Mouse (Mus musculus) neural tube, embryonic 10.5 days (tissue): ENCODE results near the gene Wdr89.
A peak's percentile ranks its signal among the peaks of the same experiment; 100 is the strongest.
"Not testable (repeated sequence)": the region's sequence is repeated elsewhere in the genome, so short reads cannot be mapped to it uniquely, and the experiment has no call there.

Source experiments
- DNase-seq: peaks from one replicate; pipeline ENCODE4 v3.0.0-alpha.2; 2017; ENCODE audit warnings: low spot score; ENCODE audit errors: extremely low spot score

Wdr89 gene

GRCm38 (mm10) chr12:75669258-75670106, at the start of gene Wdr89:
Gene Wdr89 (minus strand): TSS chr12:75669537.
- DNase-seq: peak; percentile 97

GRCm38 (mm10) chr12:75713596-75713995, 44.3 kb upstream of the Wdr89 start:
- no peak for DNase-seq

GRCm38 (mm10) chr12:75712905-75713304, 43.6 kb upstream of the Wdr89 start:
- DNase-seq: not testable (repeated sequence)

DNA sequence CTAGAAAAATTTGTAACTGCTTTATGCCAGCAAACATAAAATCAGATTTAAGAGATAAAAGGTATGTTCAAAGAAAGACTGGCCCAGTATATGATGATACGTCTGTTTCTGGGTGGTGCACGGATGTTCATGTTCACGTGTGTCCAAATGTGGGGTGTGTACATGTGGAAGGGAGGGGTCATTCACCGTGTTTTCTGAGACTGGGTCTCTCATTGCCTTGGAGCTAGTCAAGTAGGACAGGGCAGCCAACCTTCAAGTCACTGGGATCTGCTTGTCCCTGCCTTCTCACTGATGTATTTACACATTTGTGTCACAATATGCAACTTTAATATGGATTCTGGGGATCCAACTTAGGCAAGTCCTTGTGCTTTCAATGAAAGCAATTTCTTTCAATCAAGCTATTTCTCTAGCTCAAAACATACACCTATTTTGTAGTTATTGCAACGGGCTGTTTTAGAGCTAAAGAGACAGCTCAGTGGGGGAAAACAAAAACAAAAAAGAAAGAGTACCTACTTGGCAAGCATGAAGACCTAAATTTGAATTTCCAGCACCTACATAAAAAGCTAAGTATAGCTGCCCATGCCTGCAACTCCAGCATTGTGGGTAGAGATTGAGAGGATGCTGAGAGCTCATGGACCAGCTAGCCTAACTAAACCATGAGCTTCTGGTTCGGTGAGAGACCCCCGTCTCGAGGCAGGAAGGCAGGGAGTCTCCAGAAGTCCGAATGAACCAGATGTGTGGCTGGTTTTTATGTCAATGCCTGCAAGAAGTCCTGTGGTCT, 41.4 kb upstream of the Wdr89 start:
- DNase-seq: no peak

GRCm38 (mm10) chr12:75709506-75709905, 40.2 kb upstream of the Wdr89 start:
- DNase-seq: no peak

DNA sequence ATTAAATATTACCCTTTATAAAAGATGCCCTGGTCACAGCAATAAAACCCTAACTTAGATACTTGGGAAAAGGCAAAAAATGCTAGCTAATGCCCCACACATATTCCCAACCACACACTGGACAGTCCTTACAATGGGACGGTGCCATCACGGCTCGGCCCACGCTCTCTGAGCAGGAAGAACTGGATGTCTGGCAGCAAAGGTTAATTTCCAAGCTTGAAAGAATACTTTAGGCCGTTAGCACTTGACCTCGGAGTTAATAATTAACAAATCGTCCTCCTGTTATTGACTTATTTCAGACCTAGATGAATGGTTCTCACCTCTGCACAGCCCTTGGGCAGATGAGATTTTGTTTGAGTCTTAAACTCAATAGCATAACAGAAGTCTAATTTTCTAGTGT, 37.3 kb upstream of the Wdr89 start:
- DNase-seq: no peak

GRCm38 (mm10) chr12:75702739-75703122, 33.4 kb upstream of the Wdr89 start:
- DNase-seq: no peak

DNA sequence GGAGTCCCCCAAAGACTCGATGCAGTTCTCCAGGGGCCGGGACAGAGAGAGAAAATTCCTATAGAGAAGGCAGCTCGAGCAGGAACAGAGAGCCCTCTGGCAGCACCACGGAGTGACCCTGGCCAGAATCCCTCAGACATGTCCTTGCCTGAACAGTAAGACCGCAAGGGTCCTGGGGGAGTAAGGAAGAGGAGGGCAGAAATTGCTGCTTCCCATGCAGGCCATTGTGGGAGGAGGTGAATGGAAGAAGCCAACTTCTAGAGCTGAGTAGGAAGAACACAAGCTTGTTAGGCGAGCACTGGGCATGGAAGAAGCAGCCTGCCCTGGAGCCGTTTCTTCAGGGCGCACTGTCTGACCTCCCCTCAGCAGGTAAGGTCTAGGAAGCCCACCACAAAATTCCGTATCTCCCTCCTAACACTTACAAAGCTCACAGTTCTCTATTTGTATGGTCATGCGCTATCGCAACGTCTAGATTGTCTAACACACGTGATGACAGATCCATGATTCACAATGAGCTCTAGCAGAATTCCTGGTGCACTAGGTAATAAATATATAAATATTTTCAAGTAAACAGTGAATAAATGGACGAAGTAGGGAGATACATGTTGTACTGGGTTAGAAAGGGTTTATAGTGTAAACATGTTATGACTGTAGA, 32.9 kb upstream of the Wdr89 start:
- DNase-seq: peak; percentile 22

DNA sequence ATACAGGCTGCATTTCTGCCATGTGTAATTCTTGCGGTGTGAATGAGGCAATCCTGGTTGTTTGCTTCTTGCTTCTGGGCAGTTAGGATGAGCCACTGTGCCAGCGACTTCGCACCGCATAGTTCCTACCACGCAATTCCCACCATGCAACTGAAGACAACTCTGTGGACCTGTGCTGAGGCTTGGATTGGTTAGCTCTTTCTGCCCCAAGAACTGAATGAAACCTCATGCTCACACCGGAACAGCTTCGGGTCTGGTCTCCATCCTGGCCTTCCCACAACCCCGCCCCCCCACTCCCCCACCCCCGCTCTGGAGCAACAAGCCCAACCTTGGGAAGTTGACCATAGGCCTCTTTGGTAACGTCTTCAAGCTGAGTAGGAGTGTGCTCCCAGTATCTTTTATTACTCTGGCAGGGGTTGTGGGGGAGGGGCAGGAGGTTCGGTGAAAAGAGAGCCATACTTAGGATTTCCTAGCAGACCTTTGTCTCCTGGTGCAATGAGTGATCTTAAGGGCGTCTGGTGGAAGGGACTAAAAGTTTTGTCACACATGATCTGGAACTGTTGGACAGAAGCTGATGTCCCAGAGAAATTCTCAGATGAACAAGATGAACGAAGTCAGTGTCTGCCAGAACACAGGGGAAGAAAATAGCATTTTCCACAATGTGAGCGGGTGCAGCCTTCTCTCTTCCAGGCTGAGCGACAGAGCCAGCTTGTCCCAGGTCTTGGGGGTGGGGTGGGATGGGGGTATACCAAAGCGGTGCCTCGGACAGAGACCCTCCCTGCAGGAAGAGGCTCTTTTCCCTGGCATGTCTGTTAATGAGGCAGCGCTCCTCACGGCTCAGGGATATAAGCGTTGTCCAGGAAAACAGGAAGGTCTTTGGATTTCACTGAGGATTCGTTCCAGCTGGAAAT, 32.1 kb upstream of the Wdr89 start:
- peak; percentile 48 for DNase-seq

DNA sequence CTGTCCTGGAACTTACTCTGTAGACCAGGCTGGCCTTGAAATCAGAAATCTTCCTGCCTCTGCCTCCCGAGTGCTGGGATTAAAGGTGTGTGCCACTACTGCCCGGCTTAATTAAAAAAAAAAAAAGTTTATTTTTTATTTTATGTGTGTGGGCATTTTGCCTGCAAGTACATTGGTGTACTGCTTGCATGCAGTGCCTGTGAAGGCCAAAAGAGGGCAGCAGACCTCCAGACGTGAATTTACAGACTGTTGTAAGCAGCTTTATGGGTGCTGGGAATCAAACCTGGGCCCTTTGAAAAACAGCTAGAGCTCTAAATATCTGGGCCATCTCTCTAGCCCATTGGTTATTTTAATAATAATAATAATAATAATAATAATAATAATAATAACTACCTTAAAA, 29.4 kb upstream of the Wdr89 start:
- DNase-seq: no peak

DNA sequence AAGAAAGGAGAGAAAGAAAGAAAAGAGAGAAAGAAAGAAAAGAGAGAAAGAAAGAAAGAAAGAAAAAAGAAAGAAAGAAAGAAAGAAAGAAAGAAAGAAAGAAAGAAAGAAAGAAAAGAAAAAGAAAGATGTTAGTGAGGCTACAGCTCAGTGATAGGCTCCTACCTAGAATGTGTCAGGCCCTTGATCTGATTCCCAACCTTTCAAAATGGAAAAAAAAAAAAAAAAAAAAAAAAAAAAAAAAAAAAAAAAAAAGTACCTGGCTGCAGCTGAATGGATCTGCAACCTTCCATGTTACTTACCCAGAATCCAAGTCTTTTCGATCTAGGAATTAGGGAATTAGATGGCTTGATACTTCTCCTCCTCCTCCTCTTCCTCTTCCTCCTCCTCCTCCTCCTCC, 26.5 kb upstream of the Wdr89 start:
- not testable (repeated sequence) for DNase-seq

GRCm38 (mm10) chr12:75689003-75689402, 19.7 kb upstream of the Wdr89 start:
- no peak for DNase-seq

GRCm38 (mm10) chr12:75687314-75687713, 18.0 kb upstream of the Wdr89 start:
- DNase-seq: no peak

DNA sequence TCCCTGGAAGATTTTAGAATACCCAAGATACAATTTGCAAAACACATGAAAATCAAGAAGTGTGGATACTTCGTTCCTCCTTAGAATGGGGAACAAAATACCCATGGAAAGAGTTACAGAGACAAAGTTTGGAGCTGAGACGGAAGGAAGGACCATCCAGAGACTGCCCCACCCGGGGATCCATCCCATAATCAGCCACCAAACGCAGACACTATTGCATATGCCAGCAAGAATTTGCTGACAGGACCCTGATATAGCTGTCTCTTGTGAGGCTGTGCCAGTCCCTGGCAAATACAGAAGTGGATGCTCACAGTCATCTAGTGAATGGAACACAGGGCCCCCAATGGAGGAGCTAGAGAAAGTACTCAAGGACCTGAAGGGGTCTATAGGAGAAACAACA, 14.7 kb upstream of the Wdr89 start:
- not testable (repeated sequence) for DNase-seq

DNA sequence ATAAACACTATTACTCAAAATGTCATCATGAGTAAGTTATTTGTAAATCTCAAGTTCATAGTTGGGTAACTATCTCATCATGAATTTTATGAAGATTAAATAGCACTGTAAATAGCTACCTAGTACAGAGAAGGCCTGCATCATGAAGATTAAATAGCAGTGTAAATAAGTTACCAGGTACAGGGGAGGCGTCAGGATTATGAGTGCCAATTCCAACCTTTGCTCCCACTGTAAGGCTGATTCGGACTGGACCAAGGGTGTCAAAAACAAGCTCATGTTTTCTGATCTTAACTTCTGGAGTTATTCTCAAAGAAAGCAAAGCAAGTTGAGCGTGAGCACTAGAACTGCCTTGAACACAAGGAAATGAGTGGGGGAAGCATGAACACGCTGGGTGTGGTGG, 14.3 kb upstream of the Wdr89 start:
- no peak for DNase-seq

DNA sequence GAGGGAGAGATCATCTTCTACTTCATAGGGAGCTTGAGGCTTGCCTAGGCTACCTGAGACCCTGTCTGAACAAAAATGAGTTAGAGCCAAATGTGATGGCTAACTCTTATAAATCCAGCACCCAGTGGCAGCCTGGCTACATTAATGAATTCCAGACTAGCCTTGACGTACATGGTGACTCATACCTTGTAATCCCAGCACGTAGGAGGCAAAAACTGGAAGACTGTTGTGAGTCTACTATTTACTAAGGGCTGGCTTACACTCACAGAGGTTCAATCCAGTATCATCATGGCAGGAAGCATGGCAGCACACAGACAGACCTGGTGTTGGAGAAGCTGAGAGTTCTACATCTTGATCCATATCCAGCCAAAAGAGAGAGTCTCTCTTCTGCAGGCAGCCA, 13.5 kb upstream of the Wdr89 start:
- DNase-seq: no peak

DNA sequence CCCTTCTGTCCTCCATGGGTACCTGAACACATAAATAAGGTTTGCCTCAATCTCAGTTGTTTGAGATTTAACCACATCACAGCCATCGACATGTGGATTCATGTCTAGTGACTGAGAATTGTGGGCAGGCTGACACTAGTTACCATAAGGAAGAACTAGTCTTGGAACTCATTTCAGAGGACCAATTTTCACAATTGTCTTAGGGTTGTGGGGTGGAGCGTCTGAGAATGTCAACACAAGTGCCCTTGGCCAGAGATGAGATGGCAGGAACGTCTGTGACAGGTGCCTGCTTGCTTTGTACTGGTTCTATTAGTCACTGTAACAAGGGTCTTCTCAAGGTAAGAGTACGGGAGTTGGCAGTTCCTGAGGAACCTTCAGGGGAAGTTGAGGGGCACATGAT, 11.8 kb upstream of the Wdr89 start:
- no peak for DNase-seq

DNA sequence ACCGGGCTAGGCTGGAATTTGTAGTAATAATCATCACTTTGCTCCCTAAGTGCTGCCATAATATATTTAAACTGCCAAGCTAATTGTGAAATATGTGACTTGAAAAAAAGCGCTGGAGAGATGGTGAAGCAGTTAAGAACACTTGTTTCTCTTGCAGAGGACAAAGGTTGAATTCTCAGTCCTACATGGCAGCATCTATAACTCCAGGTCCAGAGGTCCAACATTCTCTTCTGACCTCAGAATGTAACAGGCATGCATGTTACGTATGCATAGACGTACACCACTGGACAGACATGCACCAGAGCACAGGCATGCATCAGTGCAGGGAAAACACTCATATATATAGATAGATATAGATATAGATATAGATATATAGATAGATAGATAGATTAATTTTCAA, 9.1 kb upstream of the Wdr89 start:
- no peak for DNase-seq

- no peak for DNase-seq
Observed at GRCm38 (mm10) chr12:75672630-75673029, 3.3 kb upstream of the Wdr89 start.

- DNase-seq: no peak
Observed at GRCm38 (mm10) chr12:75671759-75672315, 2.5 kb upstream of the Wdr89 start.

GRCm38 (mm10) chr12:75670611-75671010, 1.3 kb upstream of the Wdr89 start:
- DNase-seq: no peak
